Mouse (Mus musculus): ENCODE measurements around the gene Olfr459.
A peak's percentile ranks its signal among the peaks of the same experiment; 100 is the strongest.

The Olfr459 gene

GRCm38 (mm10) chr6:41775077-41775476 is at the start of gene Olfr459:
Gene Olfr459 (minus strand): TSS chr6:41775177.
- no peak for DNase-seq

GRCm38 (mm10) chr6:41824086-41824485 is 49.1 kb upstream of the Olfr459 start:
- DNase-seq: no peak

GRCm38 (mm10) chr6:41786700-41787099 is 11.7 kb upstream of the Olfr459 start:
- DNase-seq: no peak

- no peak for DNase-seq
These were observed 744 bp upstream of the Olfr459 start for GRCm38 (mm10) chr6:41775721-41776120.

- DNase-seq: no peak
These were observed 5.1 kb downstream of the Olfr459 start for GRCm38 (mm10) chr6:41769872-41770271.

GRCm38 (mm10) chr6:41764306-41764705 is 10.7 kb downstream of the Olfr459 start:
- no peak for DNase-seq

- DNase-seq: no peak
These were observed 12.6 kb downstream of the Olfr459 start for GRCm38 (mm10) chr6:41762370-41762757.

- peak; percentile 76 for DNase-seq
These were observed 13.1 kb downstream of the Olfr459 start for GRCm38 (mm10) chr6:41761702-41762369.

- no peak for DNase-seq
These were observed 15.4 kb downstream of the Olfr459 start for GRCm38 (mm10) chr6:41759618-41760017.

- no peak for DNase-seq
These were observed 16.6 kb downstream of the Olfr459 start for GRCm38 (mm10) chr6:41758421-41758820.

- no peak for DNase-seq
These were observed 17.8 kb downstream of the Olfr459 start for GRCm38 (mm10) chr6:41757199-41757598.

- DNase-seq: no peak
These were observed 20.4 kb downstream of the Olfr459 start for GRCm38 (mm10) chr6:41754626-41755025.

- no peak for DNase-seq
These were observed 30.1 kb downstream of the Olfr459 start for GRCm38 (mm10) chr6:41744664-41745392.

- no peak for DNase-seq
These were observed 33.9 kb downstream of the Olfr459 start for GRCm38 (mm10) chr6:41741101-41741500.

GRCm38 (mm10) chr6:41734719-41735470 is 40.1 kb downstream of the Olfr459 start:
- DNase-seq: no peak

GRCm38 (mm10) chr6:41727989-41728609 is 46.9 kb downstream of the Olfr459 start:
- DNase-seq: no peak

- no peak for DNase-seq
These were observed 53.5 kb downstream of the Olfr459 start for GRCm38 (mm10) chr6:41721430-41721829.

Measured in embryo, embryonic 11 days (tissue).